Mouse (Mus musculus) forebrain, embryonic 12.5 days (tissue): ENCODE measurements around the gene Cpne1. TPM values are rescaled to one million over a fixed set of nuclear protein-coding genes. Genes with fewer than 3 reads are reported as not detected.
A peak's percentile ranks its signal among the peaks of the same experiment; 100 is the strongest.

Source experiments
- ATAC-seq: fragments of 200-750 bp; cut with Nextera tagmentation; 2 replicates; pipeline ENCODE4 v1.8.0; 2017; ENCODE audit warnings: moderate TSS enrichment; ENCODE audit not compliant: low FRiP score
- H3K27ac ChIP-seq: fragments of 300-500 bp; sonication (generic); 2 replicates; pipeline ENCODE4 v1.5.1; 2016; ENCODE audit warnings: mild to moderate bottlenecking
- H3K27me3 ChIP-seq: fragments of 300-500 bp; sonication (generic); 2 replicates; pipeline ENCODE4 v1.6.1; 2016; ENCODE audit warnings: mild to moderate bottlenecking
- H3K36me3 ChIP-seq: fragments of 300-500 bp; sonication (generic); replicated peaks from 2 replicates; pipeline ENCODE4 v1.6.1; 2016; ENCODE audit warnings: mild to moderate bottlenecking
- H3K4me1 ChIP-seq: fragments of 300-500 bp; sonication (generic); 2 replicates; pipeline ENCODE4 v1.6.1; 2016
- H3K4me2 ChIP-seq: fragments of 300-500 bp; sonication (generic); 2 replicates; pipeline ENCODE4 v1.6.1; 2016; ENCODE audit warnings: mild to moderate bottlenecking, moderate library complexity
- H3K4me3 ChIP-seq: fragments of 300-500 bp; sonication (generic); replicated peaks from 2 replicates; pipeline ENCODE4 v1.5.1; 2016; ENCODE audit warnings: mild to moderate bottlenecking
- H3K9ac ChIP-seq: fragments of 300-500 bp; sonication (generic); 2 replicates; pipeline ENCODE4 v1.6.1; 2016; ENCODE audit warnings: mild to moderate bottlenecking
- H3K9me3 ChIP-seq: fragments of 300-500 bp; sonication (generic); 2 replicates; pipeline ENCODE4 v1.6.1; 2016
- WGBS: fragments of 180-500 bp; shearing (Covaris S2); methylation state at CpG from one replicate; pipeline ENCODE4 v1.1.7; 2016; 5-methylcytosine and 5-hydroxymethylcytosine counted together
- polyA plus RNA-seq: library from polyadenylated mRNA; unstranded; fragments of >200 nt; fragmentation: Nextera tagmentation; extraction: Ambion mirVana; gene quantifications from 2 replicates; pipeline ENCODE4 v1.2.1, GENCODE M21; 2016

The Cpne1 gene
- 56.4 and 56.6 TPM in 2 replicates for polyA plus RNA-seq

GRCm38 (mm10) chr2:156111358-156112079, at the start of gene Cpne1, which contains the start of gene Rbm12:
Gene Cpne1 (minus strand): TSS chr2:156111965.
Gene Rbm12 (minus strand): TSS chr2:156111978.
- peak; percentile 97 for ATAC-seq
- Histone ChIP-seq H3K9ac (peak within 1 kb of the TSS; percentile 97), H3K4me2 (peak within 1 kb of the TSS; percentile 63), H3K27me3 (no peaks in the 10 kb centered on the region), H3K9me3 (no peaks in the 10 kb centered on the region), H3K4me3 (peak within 1 kb of the TSS; percentile 95), H3K27ac (peak within 1 kb of the TSS; percentile 93), H3K36me3 (no peaks in the 10 kb centered on the region), H3K4me1 (peaks cover 16% of the 10 kb centered on the region)
- 1% methylated on average over 72 of the region's 74 CpGs for WGBS

DNA sequence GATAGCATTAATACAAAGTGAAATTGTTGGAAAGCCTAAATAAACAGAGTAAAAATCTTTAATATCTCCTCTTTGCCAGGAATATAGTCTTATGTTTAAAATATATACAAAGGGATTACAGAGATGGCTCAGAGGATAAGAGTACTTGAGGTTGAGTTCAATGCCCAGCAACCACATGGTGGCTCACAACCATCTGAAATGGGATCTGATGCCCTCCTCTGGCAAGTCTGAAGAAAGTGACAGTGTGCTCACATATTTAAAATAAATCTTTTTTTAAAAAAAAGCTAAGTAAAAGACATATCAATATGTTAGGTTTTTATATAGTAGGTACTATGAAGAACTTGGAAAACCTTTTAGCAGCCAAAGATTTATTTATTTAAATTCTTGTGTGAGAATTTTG, 39.8 kb upstream of the Cpne1 start:
- Histone ChIP-seq H3K9ac (no peak overlapping the region), H3K4me1 (no peaks in the 10 kb centered on the region), H3K9me3 (no peaks in the 10 kb centered on the region), H3K27me3 (no peaks in the 10 kb centered on the region), H3K4me2 (no peak overlapping the region), H3K27ac (no peak overlapping the region), H3K36me3 (peaks cover 64% of the 10 kb centered on the region), H3K4me3 (no peak overlapping the region)
- ATAC-seq, result no peak

GRCm38 (mm10) chr2:156147316-156147915, 35.7 kb upstream of the Cpne1 start:
- no peaks in the 10 kb centered on the region for H3K27me3 ChIP-seq
- no peak overlapping the region for H3K4me3 ChIP-seq
- no peak overlapping the region for H3K4me2 ChIP-seq
- H3K36me3 ChIP-seq, result peaks cover 47% of the 10 kb centered on the region
- no peak overlapping the region for H3K27ac ChIP-seq
- ATAC-seq, result no peak
- H3K4me1 ChIP-seq, result peaks cover 19% of the 10 kb centered on the region
- H3K9ac ChIP-seq, result no peak overlapping the region
- H3K9me3 ChIP-seq, result no peaks in the 10 kb centered on the region
- 91% methylated on average over 3 of the region's 3 CpGs for WGBS

- no peaks in the 10 kb centered on the region for H3K9me3 ChIP-seq
- no peak overlapping the region for H3K9ac ChIP-seq
- no peak for ATAC-seq
- no peak overlapping the region for H3K27ac ChIP-seq
- H3K4me2 ChIP-seq, result no peak overlapping the region
- H3K27me3 ChIP-seq, result no peaks in the 10 kb centered on the region
- H3K4me1 ChIP-seq, result peaks cover 19% of the 10 kb centered on the region
- WGBS, result 75% methylated on average over 5 of the region's 5 CpGs
- H3K36me3 ChIP-seq, result peaks cover 47% of the 10 kb centered on the region
- H3K4me3 ChIP-seq, result no peak overlapping the region
These were observed 34.7 kb upstream of the Cpne1 start for GRCm38 (mm10) chr2:156146272-156146989.

DNA sequence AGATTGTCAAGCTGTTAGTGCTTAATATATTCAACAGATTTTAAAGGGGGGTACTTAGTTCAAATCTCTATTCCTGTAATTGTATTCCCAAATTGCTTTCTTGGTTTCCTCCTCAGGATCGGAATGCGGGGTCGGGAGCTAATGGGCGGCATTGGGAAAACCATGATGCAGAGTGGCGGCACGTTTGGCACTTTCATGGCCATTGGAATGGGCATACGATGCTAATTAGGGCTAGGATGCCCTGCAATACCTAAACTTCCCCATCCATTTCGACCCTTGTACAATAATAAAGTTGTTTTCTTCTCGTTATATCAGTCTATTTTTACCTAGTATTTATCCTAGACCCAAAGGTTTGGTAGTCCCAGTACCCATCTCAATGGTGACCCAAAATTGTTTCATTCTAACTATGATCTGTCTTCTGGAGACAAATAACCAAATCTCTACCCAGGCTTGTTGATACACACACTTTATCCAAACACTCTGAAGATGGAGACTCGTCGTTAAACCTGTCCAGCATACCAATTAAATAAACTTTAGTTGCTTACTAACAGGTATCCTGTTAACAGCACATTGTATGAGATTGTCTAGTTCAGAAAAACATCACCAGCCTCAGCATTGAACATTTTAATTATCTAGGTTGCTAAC, 33.8 kb upstream of the Cpne1 start:
- H3K4me3 ChIP-seq, result no peak overlapping the region
- peaks cover 19% of the 10 kb centered on the region for H3K4me1 ChIP-seq
- peak overlapping the region; percentile 72 for H3K4me2 ChIP-seq
- peaks cover 41% of the 10 kb centered on the region for H3K36me3 ChIP-seq
- no peaks in the 10 kb centered on the region for H3K9me3 ChIP-seq
- WGBS, result 60% methylated on average over 11 of the region's 11 CpGs
- H3K27me3 ChIP-seq, result no peaks in the 10 kb centered on the region
- no peak overlapping the region for H3K9ac ChIP-seq
- no peak overlapping the region for H3K27ac ChIP-seq
- ATAC-seq, result no peak

DNA sequence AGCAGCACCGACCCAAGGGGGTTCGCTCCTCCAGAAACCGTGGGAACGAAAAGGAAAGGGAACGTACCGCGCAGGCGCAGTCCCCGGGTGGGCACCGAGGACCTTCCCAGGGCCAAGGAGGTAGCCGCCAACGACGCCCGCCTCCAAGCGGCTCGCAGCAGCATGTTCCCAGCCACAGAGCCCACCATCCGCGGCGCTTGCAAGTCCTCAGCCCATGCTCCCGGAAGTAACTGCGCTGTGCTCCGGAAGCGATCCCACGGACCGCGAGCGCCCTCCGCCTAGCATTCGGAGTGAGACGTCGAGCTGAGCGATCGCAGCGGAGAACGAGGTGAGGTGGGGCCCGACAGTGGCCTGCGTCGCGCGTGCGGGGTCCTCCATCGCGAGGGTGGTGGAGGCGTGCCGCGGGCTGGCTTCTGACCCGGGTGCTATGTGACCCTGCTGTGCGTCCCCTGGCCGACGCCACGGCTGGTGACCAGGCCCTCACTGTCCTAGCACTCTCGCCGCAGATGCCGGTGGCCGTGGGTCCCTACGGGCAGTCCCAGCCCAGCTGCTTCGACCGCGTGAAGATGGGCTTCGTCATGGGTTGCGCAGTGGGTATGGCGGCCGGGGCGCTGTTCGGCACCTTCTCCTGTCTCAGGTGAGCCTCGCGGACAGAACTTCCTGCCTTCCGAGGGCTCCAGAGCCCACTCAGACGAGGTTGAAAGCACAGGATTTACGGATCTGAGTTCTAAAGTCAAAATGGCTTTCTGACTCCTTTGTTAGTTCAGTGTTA, 32.4 kb upstream of the Cpne1 start, which contains the start of the genes Romo1 and Nfs1:
Gene Romo1, plus strand, starts transcription at position 87 of the 772 bp plus-strand sequence.
Gene Nfs1, minus strand, starts transcription at position 234 of the 772 bp plus-strand sequence.
- Histone ChIP-seq H3K27me3 (no peaks in the 10 kb centered on the region), H3K9ac (peak within 1 kb of the TSS; percentile 87), H3K4me3 (peak within 1 kb of the TSS; percentile 75), H3K27ac (peak within 1 kb of the TSS; percentile 95), H3K4me2 (peak within 1 kb of the TSS; percentile 72), H3K4me1 (peaks cover 19% of the 10 kb centered on the region), H3K36me3 (peaks cover 31% of the 10 kb centered on the region), H3K9me3 (no peaks in the 10 kb centered on the region)
- peak; percentile 99 for ATAC-seq
- WGBS, result under 1% methylated on average over 70 of the region's 70 CpGs

- Histone ChIP-seq H3K4me2 (peak overlapping the region; percentile 72), H3K27ac (peak overlapping the region; percentile 95), H3K4me1 (peaks cover 19% of the 10 kb centered on the region), H3K36me3 (peaks cover 24% of the 10 kb centered on the region), H3K27me3 (no peaks in the 10 kb centered on the region), H3K4me3 (peak overlapping the region; percentile 75), H3K9me3 (no peaks in the 10 kb centered on the region), H3K9ac (peak overlapping the region; percentile 87)
- no peak; the same call in 1 of the 2 replicates for ATAC-seq
- 3% methylated on average over 16 of the region's 16 CpGs for WGBS
These were observed 31.6 kb upstream of the Cpne1 start for GRCm38 (mm10) chr2:156143367-156143766.

- H3K4me3 ChIP-seq, result peak overlapping the region; percentile 75
- peak overlapping the region; percentile 87 for H3K9ac ChIP-seq
- H3K27ac ChIP-seq, result no peak overlapping the region
- no peaks in the 10 kb centered on the region for H3K27me3 ChIP-seq
- peaks cover 18% of the 10 kb centered on the region for H3K36me3 ChIP-seq
- H3K9me3 ChIP-seq, result no peaks in the 10 kb centered on the region
- ATAC-seq, result no peak
- H3K4me1 ChIP-seq, result peaks cover 19% of the 10 kb centered on the region
- 77% methylated on average over 2 of the region's 2 CpGs for WGBS
- peak overlapping the region; percentile 72 for H3K4me2 ChIP-seq
These were observed 31.1 kb upstream of the Cpne1 start for GRCm38 (mm10) chr2:156142820-156143219.

DNA sequence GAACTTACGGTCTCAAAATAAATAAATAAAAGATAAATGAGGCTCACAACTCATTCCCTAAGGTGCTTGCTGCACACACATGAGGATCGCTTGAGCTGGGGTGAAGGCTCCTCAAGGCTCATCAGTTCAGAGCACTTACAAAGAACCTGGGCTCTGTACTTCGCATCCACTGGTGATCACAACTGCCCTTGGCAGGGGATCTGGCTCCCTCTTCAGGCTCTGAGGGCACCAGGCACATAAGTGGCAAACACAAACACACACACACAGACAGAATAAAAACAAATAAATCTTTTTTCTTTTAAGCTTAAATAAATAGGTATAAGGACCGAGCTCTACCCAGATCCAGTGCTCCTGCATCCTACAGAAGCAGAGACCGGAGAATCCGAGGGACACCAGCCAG, 23.9 kb upstream of the Cpne1 start:
- no peak overlapping the region for H3K4me3 ChIP-seq
- no peak overlapping the region for H3K9ac ChIP-seq
- H3K4me1 ChIP-seq, result no peaks in the 10 kb centered on the region
- H3K36me3 ChIP-seq, result peaks cover 9% of the 10 kb centered on the region
- no peak overlapping the region for H3K4me2 ChIP-seq
- no peak overlapping the region for H3K27ac ChIP-seq
- no peaks in the 10 kb centered on the region for H3K27me3 ChIP-seq
- no peaks in the 10 kb centered on the region for H3K9me3 ChIP-seq
- WGBS, result 89% methylated on average over 6 of the region's 6 CpGs
- no peak for ATAC-seq

- no peaks in the 10 kb centered on the region for H3K9me3 ChIP-seq
- ATAC-seq, result no peak
- H3K36me3 ChIP-seq, result peaks cover 7% of the 10 kb centered on the region
- H3K27me3 ChIP-seq, result no peaks in the 10 kb centered on the region
- no peak overlapping the region for H3K4me2 ChIP-seq
- H3K4me3 ChIP-seq, result no peak overlapping the region
- no peak overlapping the region for H3K27ac ChIP-seq
- WGBS, result 92% methylated on average over 5 of the region's 5 CpGs
- no peaks in the 10 kb centered on the region for H3K4me1 ChIP-seq
- H3K9ac ChIP-seq, result no peak overlapping the region
These were observed 22.4 kb upstream of the Cpne1 start for GRCm38 (mm10) chr2:156134161-156134560.

DNA sequence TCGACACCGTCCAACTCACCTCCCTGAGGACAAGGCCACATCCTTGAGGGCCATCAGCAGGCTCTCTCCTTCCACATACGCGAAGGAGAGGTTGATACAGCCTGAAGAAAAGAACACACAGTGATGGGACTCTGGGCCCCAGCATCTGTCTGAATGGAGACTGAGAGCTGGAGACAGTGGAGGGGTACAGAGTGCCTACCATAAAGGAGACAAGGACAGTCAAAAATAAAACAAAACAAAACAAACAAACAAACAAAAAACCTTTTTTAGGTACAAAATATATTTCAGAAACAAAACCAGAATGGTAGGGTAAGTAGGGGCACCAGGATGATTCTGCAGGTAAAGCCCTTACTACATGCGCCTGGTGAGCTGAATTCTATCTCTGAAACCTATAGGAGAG, 15.2 kb upstream of the Cpne1 start, which contains the start of gene Gm28036:
Gene Gm28036, minus strand, starts transcription at position 101 of the 400 bp plus-strand sequence.
- no peaks in the 10 kb centered on the region for H3K27me3 ChIP-seq

More for the DNA sequence above, 15.2 kb upstream of the Cpne1 start, which contains the start of gene Gm28036:
- WGBS, result 96% methylated on average over 5 of the region's 5 CpGs
- Histone ChIP-seq H3K4me1 (no peaks in the 10 kb centered on the region), H3K4me2 (no peak within 1 kb of the TSS), H3K9ac (no peak within 1 kb of the TSS), H3K9me3 (no peaks in the 10 kb centered on the region), H3K36me3 (peaks cover 30% of the 10 kb centered on the region), H3K4me3 (no peak within 1 kb of the TSS), H3K27ac (no peak within 1 kb of the TSS)
- no peak for ATAC-seq
